Mouse (Mus musculus): ENCODE data around the gene Fgfr2. TPM values are rescaled to one million over a fixed set of nuclear protein-coding genes. Genes with fewer than 3 reads are reported as not detected.

The Fgfr2 gene
- polyA plus RNA-seq, 1 experiment from 2014 or later, result 110 TPM

DNA sequence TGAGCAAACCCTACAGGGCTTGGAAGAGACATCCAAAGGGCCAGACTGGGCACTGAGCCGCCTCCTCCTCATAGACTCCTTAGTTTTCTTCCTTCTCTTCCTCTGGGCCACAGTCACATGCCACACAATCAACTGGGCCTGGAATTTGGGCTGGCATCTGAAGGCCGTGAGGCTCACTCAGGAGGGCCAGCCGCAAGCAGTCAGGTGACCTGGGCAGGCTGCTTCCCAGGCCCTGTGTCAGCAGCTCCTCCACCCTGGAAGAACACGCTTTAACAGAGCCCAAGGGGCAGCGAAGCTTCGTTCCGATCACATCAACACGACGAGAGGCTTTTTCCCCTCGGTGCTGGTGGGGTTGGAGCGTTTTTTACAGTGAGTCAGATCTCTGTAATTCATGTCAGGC lies 320.5 kb downstream of the Fgfr2 start:
- Histone ChIP-seq H3K27me3 (replicated peaks; ENCODE audit: insufficient read depth, low read length) (no peaks in the 10 kb centered on the region), H3K4me3 (ENCODE audit: low read depth, low read length) (no peak overlapping the region), H3K27ac (ENCODE audit: low read length) (peak overlapping the region; percentile 63; the same call in 1 of the 2 replicates), H3K4me1 (ENCODE audit: insufficient read depth, low read depth, low read length) (peaks cover 48% of the 10 kb centered on the region; the same call in 1 of the 2 replicates), H3K9me3 (ENCODE audit: low read length) (no peaks in the 10 kb centered on the region), H3K4me2 (replicated peaks; ENCODE audit: low read depth, low read length) (no peak overlapping the region), H3K36me3 (ENCODE audit: insufficient read depth, low read length) (no peaks in the 10 kb centered on the region), H3K9ac (replicated peaks; ENCODE audit: low read depth) (no peak overlapping the region)
- 70% methylated on average over 11 of the region's 11 CpGs for WGBS
- no peak for DNase-seq (ENCODE audit: low spot score)
- TF ChIP-seq EP300 (IDR thresholded peaks at IDR 0.05) (no peak), CTCF (IDR thresholded peaks at IDR 0.05) (no peak)
- no peak for ATAC-seq

DNA sequence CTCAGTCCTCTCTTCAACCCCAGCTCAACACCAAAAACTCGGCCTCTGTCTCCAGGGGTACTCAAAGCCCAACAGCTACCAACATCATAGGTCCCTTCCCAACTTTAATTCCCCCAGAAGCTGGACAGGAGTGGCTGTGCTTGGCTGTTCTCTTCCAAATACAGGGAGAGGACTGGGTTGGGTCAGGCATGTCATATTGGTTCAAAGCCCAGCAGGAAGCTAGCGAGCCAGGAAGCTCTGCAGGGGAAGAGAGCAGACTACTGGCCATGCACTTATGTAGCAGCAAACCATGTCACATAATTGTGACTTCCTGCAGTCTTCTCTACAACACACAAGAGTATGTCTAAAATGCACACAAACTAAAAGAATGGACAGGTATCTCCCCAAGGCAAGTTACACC lies 321.1 kb downstream of the Fgfr2 start:
- no peaks in the 10 kb centered on the region for H3K27me3 ChIP-seq (replicated peaks; ENCODE audit: insufficient read depth, low read length)
- peak; percentile 31; the same call in 1 of the 2 replicates for TF ChIP-seq CTCF (IDR thresholded peaks at IDR 0.05)
- no peak for TF ChIP-seq EP300 (IDR thresholded peaks at IDR 0.05)
- DNase-seq (ENCODE audit: low spot score) (no peak), ATAC-seq (no peak)
- no peak overlapping the region for H3K4me2 ChIP-seq (replicated peaks; ENCODE audit: low read depth, low read length)
- H3K27ac ChIP-seq (ENCODE audit: low read length), result peak overlapping the region; percentile 63
- 60% methylated on average over 2 of the region's 2 CpGs for WGBS
- no peaks in the 10 kb centered on the region for H3K9me3 ChIP-seq (ENCODE audit: low read length)
- H3K4me1 ChIP-seq (ENCODE audit: insufficient read depth, low read depth, low read length), result peaks cover 46% of the 10 kb centered on the region; the same call in 1 of the 2 replicates
- H3K4me3 ChIP-seq (ENCODE audit: low read depth, low read length), result no peak overlapping the region
- H3K9ac ChIP-seq (replicated peaks; ENCODE audit: low read depth), result no peak overlapping the region
- no peaks in the 10 kb centered on the region for H3K36me3 ChIP-seq (ENCODE audit: insufficient read depth, low read length)

DNA sequence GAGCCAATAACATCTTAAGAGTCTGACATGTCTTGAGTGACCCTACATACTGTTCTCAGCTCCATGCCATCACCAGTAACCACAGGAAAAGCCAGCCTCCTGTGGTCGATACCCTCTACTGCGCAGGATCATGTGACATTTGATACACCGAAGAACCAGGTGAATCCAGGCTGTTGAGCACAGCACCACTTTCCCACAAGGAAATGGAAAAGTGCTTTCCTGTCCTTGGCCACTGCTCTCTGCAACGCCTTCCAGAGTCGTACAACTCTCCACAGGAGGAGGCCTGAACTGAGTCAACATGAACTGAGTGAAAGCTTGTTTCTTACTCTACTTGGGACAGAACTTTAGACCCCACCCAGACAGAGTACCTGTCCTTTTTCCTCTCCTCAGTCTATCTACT lies 321.6 kb downstream of the Fgfr2 start:
- ATAC-seq (peak; percentile 8), DNase-seq (ENCODE audit: low spot score) (peak; percentile 53)
- Histone ChIP-seq H3K27me3 (replicated peaks; ENCODE audit: insufficient read depth, low read length) (no peaks in the 10 kb centered on the region), H3K4me3 (ENCODE audit: low read depth, low read length) (no peak overlapping the region), H3K4me2 (replicated peaks; ENCODE audit: low read depth, low read length) (no peak overlapping the region), H3K4me1 (ENCODE audit: insufficient read depth, low read depth, low read length) (peaks cover 46% of the 10 kb centered on the region; the same call in 1 of the 2 replicates), H3K9ac (replicated peaks; ENCODE audit: low read depth) (no peak overlapping the region), H3K27ac (ENCODE audit: low read length) (peak overlapping the region; percentile 63), H3K36me3 (ENCODE audit: insufficient read depth, low read length) (no peaks in the 10 kb centered on the region), H3K9me3 (ENCODE audit: low read length) (no peaks in the 10 kb centered on the region)
- 66% methylated on average over 5 of the region's 5 CpGs for WGBS
- no peak for TF ChIP-seq CTCF (IDR thresholded peaks at IDR 0.05)
- no peak for TF ChIP-seq EP300 (IDR thresholded peaks at IDR 0.05)

DNA sequence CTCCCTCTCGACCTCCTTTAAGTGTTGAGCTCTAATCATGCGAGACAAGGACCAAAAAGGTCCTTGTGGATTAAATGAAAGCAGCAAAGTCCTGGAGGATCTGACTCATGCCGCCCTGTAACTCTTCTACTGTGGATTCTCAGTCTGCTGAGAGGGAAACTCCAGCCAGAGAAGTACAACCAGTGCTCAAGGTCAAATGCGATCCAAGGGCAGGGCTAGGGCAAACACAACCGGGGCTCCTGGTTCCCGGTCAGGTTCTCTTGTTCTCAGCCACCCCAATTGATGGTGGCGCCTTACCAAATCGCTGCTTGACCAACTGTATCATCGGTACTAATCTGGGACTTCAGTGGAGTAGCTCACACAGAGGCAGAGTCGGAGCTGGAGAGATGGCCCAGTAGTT lies 322.3 kb downstream of the Fgfr2 start:
- no peaks in the 10 kb centered on the region for H3K9me3 ChIP-seq (ENCODE audit: low read length)
- DNase-seq (ENCODE audit: low spot score), result peak; percentile 65
- no peak overlapping the region for H3K9ac ChIP-seq (replicated peaks; ENCODE audit: low read depth)
- no peak overlapping the region for H3K4me2 ChIP-seq (replicated peaks; ENCODE audit: low read depth, low read length)
- peaks cover 46% of the 10 kb centered on the region; the same call in 1 of the 2 replicates for H3K4me1 ChIP-seq (ENCODE audit: insufficient read depth, low read depth, low read length)
- no peak overlapping the region for H3K4me3 ChIP-seq (ENCODE audit: low read depth, low read length)
- peak overlapping the region; percentile 63 for H3K27ac ChIP-seq (ENCODE audit: low read length)
- 66% methylated on average over 10 of the region's 10 CpGs for WGBS
- ATAC-seq, result peak; percentile 51
- no peaks in the 10 kb centered on the region for H3K36me3 ChIP-seq (ENCODE audit: insufficient read depth, low read length)
- TF ChIP-seq EP300 (IDR thresholded peaks at IDR 0.05) (peak; percentile 61), CTCF (IDR thresholded peaks at IDR 0.05) (no peak)
- no peaks in the 10 kb centered on the region for H3K27me3 ChIP-seq (replicated peaks; ENCODE audit: insufficient read depth, low read length)

DNA sequence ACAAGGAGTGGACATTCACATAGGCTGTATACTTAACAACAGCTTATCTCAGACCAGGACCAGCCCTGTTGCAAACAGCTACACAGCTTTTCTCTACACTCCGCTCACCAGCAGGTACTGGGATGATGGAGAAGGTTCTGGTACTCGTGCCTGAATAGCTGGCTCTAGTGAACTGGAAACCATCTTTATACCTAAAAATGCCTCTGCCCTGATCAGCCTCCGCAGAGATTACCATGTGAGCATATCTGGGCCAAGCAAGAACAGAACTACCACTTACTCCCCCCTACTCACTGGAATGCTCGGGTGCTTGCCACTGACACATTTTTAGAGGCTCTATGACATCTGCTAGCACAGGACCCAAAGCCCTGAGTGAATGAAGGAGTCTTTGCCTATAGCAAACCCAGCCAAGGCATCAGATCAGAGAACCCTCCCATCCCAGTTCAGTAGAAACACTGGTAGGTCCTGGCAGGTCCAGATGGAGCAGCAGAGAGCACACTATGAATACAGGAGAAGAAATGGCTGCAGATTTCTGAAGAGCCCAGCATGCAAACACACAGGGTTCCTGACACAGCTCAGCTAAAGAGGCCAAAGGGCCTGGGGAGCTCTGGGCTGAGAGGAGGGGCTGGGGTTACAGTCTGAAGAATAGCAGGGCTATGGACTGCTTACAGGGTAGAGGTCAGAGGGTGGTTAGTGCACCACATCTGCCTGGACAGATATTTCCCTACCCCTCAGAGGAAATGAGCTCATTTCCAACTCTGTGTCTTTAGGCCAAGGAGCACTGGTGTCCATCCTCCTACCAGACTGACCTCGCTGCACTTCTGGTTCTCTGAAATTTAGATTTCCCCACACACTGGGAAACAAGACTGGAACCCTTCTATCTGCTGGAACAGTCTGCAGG lies 323.8 kb downstream of the Fgfr2 start:
- ATAC-seq (peak; percentile 54), DNase-seq (ENCODE audit: low spot score) (peak; percentile 44)
- WGBS, result 76% methylated on average over 5 of the region's 5 CpGs
- H3K4me1 ChIP-seq (ENCODE audit: insufficient read depth, low read depth, low read length), result peaks cover 44% of the 10 kb centered on the region; the same call in 1 of the 2 replicates
- TF ChIP-seq EP300 (IDR thresholded peaks at IDR 0.05) (no peak), CTCF (IDR thresholded peaks at IDR 0.05) (peak; percentile 36)
- no peak overlapping the region for H3K4me3 ChIP-seq (ENCODE audit: low read depth, low read length)
- H3K27ac ChIP-seq (ENCODE audit: low read length), result peak overlapping the region; percentile 38
- H3K27me3 ChIP-seq (replicated peaks; ENCODE audit: insufficient read depth, low read length), result no peaks in the 10 kb centered on the region
- no peaks in the 10 kb centered on the region for H3K9me3 ChIP-seq (ENCODE audit: low read length)
- H3K9ac ChIP-seq (replicated peaks; ENCODE audit: low read depth), result no peak overlapping the region
- H3K36me3 ChIP-seq (ENCODE audit: insufficient read depth, low read length), result no peaks in the 10 kb centered on the region
- H3K4me2 ChIP-seq (replicated peaks; ENCODE audit: low read depth, low read length), result no peak overlapping the region

DNA sequence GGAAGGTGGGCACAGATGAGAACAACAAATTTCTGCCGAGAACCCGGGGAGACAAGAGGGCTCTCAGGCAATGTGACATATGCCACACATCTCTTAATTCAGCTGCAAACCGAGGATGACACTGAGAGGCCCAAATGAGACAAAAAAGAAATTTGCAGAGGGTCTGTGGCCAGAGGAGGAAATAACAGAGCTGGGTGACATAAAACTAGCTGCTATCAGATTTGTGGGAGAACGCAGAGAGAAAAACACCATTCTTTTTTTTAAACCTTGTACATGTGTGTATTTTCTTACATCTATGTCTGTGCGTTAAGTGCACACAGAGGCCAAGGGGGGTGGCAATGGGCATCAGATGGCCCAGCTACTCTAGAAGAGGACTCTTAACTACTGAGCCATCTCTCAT lies 328.0 kb downstream of the Fgfr2 start:
- Histone ChIP-seq H3K36me3 (ENCODE audit: insufficient read depth, low read length) (no peaks in the 10 kb centered on the region), H3K4me3 (ENCODE audit: low read depth, low read length) (no peak overlapping the region), H3K4me2 (replicated peaks; ENCODE audit: low read depth, low read length) (no peak overlapping the region), H3K4me1 (ENCODE audit: insufficient read depth, low read depth, low read length) (peaks cover 21% of the 10 kb centered on the region; the same call in 1 of the 2 replicates), H3K9me3 (ENCODE audit: low read length) (no peaks in the 10 kb centered on the region), H3K9ac (replicated peaks; ENCODE audit: low read depth) (no peak overlapping the region), H3K27me3 (replicated peaks; ENCODE audit: insufficient read depth, low read length) (no peaks in the 10 kb centered on the region), H3K27ac (ENCODE audit: low read length) (no peak overlapping the region)
- TF ChIP-seq EP300 (IDR thresholded peaks at IDR 0.05) (no peak), CTCF (IDR thresholded peaks at IDR 0.05) (no peak)
- no peak for DNase-seq (ENCODE audit: low spot score)
- 85% methylated on average over 5 of the region's 5 CpGs for WGBS
- no peak for ATAC-seq
